Mouse (Mus musculus) kidney, adult 18-20 months (tissue): ENCODE data around the gene Trim16.
A peak's percentile ranks its signal among the peaks of the same experiment; 100 is the strongest.

Experiments
- DNase-seq: peaks from one replicate; pipeline ENCODE4 v3.0.0; 2021

Gene Trim16

DNA sequence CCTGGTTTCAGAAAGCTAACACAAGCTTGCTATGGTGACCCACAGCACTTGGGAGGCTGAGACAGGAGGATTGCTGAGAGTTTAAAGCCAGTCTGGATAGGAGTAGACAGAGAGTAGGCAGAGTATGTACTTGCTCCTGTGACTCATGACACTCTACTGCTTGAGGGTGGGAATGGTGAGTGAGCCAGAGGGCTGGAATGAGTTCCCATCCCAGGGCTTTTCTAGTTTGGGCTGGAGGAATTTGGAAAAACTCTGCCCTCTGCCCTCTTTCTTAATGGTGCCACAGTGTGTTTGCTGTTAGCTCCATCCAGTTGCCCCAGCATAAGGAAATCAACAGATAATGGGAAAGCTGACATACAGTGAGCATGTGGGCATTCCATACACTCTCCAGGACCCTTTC, 11.9 kb downstream of the Trim16 start:
- no peak for DNase-seq

DNA sequence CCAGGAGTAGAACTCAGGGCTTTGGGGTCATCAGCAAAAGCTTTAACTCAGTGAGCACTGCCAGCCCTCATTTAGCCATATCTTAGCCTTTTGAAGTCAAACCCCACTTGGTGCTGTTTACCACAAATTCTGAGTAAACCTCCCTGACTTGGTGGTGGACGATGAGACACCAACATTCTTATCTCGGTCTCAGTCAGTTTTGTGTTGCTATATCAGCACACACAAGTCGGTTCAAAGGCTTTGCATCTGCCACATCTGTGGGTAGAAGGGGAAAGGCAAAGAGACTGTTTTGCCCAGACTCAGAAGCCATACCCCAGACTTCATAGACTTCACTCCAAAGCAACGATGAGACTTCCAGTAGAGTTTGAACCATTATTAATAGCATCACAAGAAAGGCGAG, 24.5 kb downstream of the Trim16 start:
- no peak for DNase-seq

DNA sequence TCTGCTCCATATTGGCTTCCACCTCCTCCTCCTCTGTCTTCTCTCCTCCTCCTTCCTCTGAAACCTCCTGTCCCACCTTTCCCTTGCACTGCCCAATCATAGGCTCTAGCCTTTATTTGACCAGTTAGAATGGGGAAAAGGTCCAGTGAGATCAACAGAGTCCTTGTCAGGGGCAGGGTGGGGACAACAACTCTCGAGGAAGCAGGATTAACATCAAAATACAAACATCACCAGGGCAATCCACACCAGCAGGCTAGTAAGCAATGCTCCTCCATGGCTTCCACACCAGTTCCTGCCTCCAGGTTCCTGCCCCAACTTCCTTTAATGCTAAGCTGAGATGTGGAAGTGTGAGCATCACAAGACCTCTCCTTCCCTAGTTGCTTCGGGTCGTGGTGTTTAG, 25.7 kb downstream of the Trim16 start:
- no peak for DNase-seq

DNA sequence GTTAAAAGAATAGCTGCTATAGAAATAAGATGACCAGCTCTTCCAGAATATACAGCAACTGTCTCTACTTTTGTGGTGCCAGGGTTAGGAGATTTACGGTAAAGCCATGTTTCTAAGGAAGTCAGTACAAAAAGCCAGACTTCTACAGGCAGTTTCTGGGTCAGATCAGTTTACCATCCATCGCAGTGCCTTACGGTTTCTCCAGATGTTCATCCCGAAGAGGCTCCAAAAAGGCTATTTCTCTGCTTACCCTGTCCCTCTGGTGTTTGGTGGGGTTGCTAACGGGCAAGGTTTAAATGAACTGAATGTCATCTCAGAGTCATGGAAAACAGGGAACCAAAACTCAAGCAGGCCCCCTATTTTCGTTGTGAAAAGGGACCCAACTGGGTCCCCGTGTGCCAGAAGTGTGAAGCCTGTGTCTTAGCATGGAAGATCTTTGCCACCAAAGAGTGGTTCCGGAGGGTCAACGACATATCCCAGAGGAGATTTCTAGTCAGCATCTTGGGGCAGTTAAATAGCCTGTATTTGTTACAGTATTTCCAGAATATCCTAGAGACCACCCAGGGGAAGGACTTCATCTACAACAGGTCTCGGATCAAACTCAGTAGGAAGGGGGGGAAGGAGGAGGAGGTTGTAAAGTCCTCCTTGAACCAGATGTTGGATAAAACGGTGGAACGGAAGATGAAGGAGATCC, 27.1 kb downstream of the Trim16 start, which contains the start of gene Fbxw10:
Gene Fbxw10 (plus strand): TSS at position 109 of the 694 bp plus-strand sequence.
- peak; percentile 18 for DNase-seq

DNA sequence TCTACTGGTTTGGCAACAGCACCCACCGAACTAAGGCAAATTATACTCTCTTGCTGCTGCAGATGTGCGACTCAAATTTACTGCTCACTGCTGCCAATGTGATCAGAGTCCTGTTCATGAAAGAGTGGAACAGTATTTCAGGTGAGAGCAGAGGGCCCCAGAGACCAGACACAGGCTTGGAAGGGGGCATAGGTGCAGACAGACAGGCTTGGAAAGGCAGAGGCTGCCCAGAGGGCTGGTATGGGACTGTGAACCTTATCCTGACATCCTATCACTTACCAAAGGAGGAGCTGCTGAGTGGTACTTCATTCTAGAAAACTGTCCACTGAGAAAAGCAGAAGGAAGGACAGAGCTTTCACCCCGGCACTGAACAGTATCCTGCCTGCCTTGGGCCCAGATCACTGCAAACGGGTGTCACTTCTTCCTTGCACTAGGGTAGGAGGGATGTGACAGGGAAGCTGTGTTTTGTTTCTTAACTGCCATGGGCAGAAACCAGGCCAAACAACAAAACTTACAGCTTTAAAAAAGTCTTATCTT, 27.7 kb downstream of the Trim16 start:
- no peak for DNase-seq

DNA sequence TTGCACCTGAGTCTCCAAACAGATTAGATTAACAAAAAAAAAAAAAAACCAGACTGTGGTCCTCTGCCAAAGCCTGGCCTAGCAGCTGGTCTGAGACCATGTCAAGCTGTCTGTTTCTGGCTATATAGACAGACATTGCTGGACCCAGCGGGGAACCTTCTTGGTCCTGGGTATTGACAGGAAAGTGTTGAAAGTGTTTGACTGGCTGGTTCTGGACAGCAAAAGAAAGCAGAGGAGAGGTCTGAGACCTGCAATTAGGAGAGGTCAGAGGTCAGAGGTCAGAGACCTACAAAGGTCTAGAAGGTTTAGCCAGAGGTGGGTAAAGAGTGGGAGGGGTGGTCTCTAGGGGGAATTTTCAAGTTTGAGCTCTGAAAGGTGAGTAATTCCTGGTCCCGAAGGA, 28.3 kb downstream of the Trim16 start:
- DNase-seq: no peak

DNA sequence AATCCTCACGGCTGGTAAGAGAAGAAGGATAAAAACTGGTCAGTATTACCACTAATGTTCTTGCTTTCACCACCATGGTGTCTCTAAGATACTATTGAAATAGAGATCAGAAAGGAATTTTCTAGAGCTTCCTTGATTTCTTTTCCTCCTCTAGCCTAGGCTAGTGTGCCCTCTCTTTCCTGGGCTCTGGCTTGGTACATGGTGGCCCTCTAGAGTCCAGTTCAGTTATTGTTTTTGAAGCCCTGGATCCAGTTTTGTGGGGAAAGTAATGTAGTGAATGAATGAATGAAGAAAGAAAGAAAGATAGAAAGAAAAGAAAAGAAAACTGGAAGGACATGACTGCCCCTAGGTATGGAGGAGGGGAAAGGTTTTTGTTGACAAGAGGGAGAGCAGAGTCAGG, 31.2 kb downstream of the Trim16 start:
- peak; percentile 25 for DNase-seq

DNA sequence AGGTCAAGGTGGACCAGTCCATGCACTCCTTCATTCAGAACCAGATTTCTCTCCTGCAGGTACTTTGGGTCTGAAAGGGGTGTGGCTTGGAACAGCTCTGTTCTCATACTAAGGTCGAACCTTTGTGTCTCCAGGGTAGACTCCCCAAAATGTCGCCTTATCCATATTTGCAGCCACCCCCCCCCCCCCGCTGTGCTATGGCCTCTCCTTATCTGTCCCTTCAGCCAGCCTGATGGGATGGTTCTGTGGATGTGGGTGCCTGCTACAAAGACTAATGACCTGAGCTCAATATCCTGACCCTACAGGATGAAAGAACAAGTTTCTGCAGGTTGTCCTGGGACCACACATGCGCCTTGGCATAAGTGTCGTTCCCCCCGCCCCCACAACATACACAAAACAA, 33.3 kb downstream of the Trim16 start:
- DNase-seq: no peak

DNA sequence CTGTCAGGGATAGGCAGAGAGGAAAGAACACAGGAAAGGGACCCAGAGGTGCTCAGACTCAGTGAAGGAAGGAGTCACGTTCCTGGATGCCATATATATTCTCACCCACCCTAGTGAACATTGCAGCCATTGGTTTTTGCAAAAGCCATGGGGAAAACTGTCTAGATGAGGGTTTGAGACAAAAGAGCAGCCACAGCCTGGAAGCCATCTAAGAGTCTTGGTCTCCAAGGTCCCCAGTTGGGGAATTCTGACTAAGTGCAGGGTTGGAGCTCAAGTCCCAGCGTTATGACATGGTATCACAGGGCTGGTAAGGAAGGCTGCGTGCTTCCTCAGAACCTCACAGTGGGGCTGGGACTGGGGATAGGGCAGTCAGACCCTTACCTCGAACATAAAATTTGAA, 45.5 kb downstream of the Trim16 start:
- no peak for DNase-seq

DNA sequence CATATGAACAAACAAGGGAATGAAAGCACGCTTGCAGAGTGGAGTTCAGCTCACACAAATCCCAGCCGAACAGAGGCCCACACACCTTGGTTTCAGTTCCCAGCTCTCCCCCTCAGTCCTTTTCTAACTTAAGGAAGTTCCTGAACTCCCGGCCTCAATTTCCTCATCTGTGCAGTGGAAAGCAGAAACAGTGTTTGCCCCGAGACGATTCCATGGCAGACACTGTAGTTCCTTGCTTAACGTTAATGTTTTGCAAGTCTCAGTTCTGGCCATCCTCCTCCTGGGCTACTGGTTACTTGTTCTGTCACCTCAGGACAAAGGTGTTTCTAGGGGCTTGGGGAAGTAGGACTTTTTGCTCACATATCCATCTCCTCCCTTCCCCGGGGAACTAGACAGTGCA, 46.7 kb downstream of the Trim16 start:
- DNase-seq: no peak

DNA sequence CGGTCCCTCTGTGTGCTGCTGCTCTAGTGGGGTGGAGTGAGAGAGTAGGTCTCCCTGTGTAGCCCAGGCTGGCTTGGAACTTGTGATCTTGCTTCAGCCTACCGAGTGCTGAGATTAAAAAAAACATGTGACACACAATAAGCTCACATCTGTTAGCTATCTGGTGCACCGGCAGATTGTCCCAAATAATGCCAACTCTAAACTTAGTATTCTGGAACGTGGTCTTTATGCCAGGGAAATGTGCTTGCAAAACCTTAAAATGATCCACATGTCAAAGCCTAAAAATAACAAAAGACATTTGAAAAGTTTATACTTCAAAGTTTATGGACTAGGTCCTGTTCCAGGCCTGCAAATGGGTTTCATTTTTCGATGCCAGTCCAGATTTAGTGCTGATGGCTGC, 49.2 kb downstream of the Trim16 start:
- no peak for DNase-seq

DNA sequence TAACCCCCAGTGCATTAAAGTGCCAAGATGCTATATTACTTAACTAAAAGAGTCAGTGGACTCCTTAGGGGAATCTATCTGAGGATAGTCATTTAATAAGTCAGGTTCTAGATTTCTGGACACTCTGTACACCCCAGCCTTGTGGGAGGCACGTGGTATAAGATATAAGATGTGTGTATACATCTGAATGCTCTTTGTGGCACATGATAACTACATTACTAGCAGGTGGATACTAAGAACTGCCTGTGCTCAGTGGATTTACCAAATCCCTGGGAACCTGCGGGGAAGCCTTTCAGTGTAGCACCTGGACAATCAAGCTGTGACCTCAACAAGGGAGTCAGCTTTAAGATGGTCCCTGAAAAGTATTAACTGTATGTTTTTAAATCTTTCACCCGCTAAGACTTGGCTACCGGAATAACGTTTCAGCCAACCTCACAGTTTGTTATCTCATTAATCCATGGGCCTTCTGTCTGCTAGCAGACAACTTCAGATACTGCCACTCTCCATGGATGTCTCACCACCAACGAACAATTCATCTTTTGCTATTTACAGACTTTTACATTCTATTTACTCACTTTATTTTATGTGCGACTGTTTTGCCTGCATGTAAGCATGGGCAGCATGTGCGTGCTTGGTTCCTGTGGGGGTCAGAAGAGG, 49.8 kb downstream of the Trim16 start:
- no peak for DNase-seq

DNA sequence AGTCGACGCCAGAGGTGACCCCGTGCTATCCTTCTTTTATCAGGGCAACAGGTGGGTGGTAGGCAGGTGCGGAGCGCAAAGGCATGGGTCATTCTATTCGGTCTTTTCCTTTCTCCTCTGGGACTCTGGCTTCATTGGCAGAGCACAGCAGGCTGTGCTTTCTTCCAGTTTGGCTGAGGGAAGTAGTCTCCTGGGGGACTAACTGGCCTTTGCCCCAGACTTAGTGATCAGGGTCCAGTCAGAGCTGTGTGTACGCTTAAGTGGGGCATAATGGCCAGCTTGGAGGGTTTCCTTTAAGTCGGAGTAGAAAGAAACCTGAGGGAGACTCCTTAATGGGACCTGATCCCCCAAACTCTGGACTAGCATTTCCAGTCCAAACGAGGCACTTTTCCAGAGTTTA, 53.4 kb downstream of the Trim16 start:
- DNase-seq: no peak

DNA sequence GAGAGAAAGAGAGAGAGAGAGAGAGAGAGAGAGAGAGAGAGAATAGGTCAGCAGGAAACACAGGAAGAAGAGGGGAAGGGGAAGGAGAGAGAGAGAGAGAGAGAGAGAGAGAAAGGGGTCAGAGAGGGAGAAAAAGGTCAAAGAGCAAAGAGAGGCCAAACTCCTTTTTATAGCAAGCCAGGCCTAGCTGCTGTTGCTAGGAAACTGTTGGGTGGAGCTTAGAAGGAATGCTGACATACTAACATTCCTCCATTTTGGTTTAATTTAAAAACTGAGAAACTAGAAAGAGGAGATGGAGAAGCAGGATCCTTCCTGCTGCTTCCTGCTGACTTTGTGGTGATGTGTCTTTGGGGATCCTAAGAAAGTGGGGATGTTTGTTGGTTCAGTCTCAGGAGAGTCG, 55.7 kb downstream of the Trim16 start:
- no peak for DNase-seq

DNA sequence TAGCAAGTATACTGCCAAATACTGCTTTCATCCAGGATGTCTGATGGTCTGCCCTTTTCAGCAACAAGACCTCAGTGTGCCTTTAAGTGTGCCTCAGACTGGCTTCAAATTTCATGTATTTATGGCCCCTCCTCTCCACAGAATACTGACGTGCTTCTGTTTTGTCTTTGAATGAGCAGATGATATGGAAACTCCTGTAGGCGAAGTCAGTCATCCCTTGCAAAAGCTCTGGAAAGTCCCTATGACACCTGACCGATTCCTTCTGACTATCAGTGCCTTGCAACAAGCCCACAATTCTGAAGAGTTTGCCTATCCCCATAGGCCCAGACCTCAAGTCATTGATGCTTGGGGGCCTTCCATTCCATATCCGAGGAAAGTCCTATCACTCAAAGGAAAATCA, 56.4 kb downstream of the Trim16 start:
- DNase-seq: no peak

DNA sequence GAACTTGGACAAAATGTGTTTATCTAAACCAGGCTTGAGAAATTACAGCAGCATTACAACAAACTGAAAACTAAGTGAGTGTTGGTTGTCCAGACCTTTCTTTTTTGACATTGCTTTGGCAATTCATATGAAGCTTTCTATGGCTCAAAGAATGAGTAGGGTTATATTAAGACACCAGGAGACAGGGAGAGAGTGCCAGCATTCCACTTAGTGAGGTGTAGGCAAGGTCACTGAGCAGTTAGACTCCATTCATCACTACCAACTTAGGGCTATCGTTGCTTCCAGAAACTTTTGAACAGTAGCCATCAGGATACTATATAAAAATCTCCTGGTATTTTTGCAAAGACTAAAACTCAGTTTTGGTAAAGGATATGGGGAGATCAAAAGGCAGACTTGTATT, 57.4 kb downstream of the Trim16 start:
- DNase-seq: no peak

DNA sequence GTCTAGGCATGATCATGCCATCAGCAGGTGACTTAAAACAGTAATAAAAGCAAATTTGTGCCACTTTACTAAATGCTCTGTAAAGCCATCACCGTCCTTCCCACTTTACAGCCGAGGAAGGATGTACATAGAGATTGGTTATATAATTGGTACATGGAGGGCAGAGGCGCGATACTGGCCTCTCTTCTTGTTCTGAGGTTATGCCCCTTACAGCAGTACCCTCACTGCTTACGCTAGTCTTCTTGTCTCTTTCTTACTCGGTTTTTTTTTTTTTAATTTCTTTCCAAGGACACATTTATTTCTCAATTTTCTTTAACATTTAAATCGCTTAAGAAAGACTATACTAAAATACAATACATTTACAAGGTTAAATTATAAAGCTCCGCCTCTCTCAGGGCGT, 58.7 kb downstream of the Trim16 start:
- no peak for DNase-seq

DNA sequence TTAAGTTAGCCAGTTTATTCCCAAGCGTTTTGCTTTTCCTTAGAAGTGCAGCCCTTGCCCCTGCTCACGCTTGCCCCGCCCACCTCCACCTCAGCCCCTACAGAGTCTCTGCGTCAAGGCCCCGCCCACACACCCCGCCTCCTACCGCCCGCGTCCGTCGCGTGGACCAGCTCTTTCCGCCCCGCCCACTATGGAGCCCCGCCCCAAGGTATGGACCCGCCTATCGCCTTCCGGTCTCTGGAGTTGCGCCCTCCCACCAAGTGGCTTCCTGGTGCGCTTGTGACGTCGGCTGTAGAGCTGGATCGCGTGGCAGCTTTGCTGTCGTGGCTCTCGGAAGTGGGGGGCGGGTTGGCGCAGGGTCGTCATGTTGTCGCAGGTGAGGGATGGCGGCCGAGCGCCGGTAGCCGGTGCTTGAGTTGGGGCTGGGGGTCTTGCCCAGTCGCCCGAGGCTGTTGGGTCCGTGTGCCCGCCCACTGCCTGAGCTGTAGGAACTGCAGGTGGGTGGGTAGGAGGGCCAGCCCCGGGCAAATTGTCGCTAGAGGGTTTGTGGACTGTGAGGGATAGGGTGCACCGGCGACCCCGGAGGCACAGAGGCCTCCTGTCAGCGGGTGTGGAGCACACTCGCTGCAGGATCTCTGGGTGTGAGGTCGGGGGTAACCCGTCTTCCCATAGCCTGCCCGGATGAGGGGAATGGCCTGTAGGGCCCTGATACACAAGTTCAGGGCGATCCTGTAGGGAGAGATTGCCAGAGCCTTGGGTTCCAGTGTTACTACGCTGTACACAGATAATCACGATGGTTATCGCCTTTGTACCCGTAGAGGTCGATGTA, 59.4 kb downstream of the Trim16 start, which contains the start of gene Tvp23b:
Gene Tvp23b (plus strand): TSS at position 236 of the 829 bp plus-strand sequence.
- peak; percentile 97 for DNase-seq

DNA sequence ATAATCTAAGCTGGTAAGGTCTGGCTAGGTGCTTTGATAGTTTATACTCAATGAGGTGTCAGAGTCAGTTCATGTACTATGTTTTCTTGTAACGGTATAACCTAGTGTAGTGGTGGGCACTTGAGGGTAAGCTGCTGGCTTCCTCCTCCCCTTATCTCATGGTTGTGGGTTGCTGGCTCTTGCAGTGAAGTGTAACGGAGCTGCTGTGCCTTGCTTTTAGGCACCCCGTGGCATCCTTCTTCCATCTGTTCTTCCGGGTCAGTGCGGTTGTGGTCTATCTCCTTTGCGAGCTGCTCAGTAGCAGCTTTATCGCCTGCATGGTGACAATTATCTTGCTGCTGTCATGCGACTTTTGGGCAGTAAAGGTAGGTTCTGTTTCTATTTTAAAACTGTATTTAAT, 63.4 kb downstream of the Trim16 start:
- no peak for DNase-seq

DNA sequence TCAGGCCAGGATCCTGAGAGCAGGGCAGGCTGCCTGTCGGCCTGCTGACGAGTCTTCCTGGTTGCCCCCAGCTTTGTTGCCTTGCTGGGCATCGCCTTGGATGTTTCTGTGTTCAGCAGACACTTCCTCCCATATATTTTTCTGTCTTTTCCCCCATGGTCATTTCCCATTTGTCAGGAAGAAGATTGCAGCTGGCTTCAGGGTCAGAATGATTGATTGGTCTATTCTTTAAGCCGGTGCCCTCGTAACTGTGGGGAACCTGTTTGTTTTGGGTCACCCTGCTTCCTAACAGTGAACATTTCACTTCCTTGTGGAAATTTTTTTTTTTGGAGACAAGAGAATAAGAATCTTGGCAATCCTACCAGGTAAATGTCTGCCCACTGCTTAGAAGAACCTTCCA, 65.3 kb downstream of the Trim16 start:
- no peak for DNase-seq

DNA sequence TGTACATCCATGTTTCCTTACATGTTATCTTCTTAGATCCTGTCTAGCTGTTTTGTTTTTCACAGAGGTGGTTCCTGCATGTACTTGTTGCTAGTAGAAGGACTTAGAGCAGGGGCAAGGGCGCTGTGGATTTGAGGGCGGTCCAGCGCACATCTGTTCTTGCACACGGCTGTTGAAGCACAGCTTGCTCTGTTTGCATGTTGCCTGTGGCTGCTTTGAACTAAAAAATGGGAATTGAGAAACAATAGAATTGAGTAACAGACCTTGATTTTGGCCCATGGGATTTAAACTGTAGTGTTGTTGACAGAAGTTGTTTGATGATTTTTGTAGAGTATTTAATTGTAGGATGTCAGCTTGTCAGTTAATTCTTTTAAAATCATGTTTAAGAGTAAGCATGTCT, 70.8 kb downstream of the Trim16 start:
- DNase-seq: no peak

DNA sequence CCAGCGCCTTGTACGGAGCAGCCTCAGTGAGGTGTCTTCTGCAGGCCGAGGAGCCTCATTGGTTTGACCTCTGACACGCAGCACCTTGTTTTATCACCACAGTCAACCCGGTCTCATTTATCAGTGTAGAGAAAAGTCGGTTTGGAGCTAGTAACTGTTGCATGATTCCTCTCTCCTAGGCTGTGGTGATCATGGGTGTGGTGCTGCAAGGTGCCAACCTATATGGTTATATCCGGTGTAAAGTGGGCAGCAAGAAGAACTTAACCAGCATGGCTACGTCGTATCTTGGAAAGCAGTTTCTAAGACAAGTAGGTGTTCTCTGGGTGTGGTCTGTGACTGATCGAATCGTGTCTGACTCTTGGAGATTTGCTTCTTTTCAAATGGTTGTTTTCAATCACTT, 71.7 kb downstream of the Trim16 start:
- DNase-seq: no peak
